In the genomic region with DNA sequence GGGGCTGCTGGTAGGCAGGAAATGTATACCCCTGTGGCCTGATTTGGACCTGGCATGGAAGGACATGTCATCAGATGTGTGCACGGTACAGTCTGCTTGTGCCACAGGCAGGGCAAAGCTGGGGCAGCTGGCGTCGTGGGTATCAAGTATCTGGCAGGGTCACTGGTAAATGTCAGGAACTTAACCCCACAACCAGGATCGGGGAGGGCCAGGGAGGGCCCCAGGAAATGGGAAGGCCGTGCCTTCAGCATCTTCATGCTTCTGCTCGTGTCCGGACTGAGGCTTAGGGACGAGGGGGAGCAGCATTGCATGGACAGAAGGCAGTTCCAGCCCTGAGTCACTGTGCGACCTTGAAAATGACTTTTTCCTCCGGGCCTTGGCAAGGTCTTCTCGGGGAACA, we compare ENCODE assay signal across 11 mouse cellular contexts. TPM values are rescaled to one million over a fixed set of nuclear protein-coding genes. Genes with fewer than 3 reads are reported as not detected.
A peak's percentile ranks its signal among the peaks of the same experiment; 100 is the strongest.
DNase-seq lines count a peak whose midpoint lies in the region; ATAC-seq and TF ChIP-seq lines count a peak whose summit lies in the region.
"Had no signal": no experiment of that assay in that cellular context is flagged by ENCODE, and none has a peak within 500 bp of the region (broad histone marks: within the 10 kb centered on the region; RNA-seq: fewer than 3 reads in every experiment).

No protein-coding gene starts in this region.

- H3K4me2 ChIP-seq in kidney, embryonic 15.5 days, result peak overlapping the region; percentile 44
- peak overlapping the region; percentile 66 for H3K4me2 ChIP-seq in myocyte (ENCODE audit: low read depth)
- H3K4me2 ChIP-seq: forebrain, embryonic 15.5 days; limb, embryonic 15.5 days; midbrain, embryonic 12.5 days had no signal

- no peak for DNase-seq in kidney, adult 18-20 months
- peak; percentile 59 for DNase-seq in adrenal gland, postnatal 25 days
- peak; percentile 58 to 61 for DNase-seq in heart, adult 2 months
- no peak for DNase-seq in left cerebral cortex, postnatal 14 days (ENCODE audit: low spot score in 2 of 2)
- DNase-seq in embryo, embryonic 10 days (ENCODE audit: low spot score), result no peak
- DNase-seq: kidney, adult 8-10 months had no signal

- TF ChIP-seq CTCF in heart, adult 2 months (IDR thresholded peaks at IDR 0.05), result no peak

- WGBS in kidney, embryonic 15.5 days, result 45% methylated on average over 11 of the region's 11 CpGs
- 12% methylated on average over 11 of the region's 11 CpGs for WGBS in heart, adult 2 months

- peaks cover under 1% of the 10 kb centered on the region; the same call in 1 of the 2 replicates for H3K36me3 ChIP-seq in kidney, embryonic 15.5 days
- H3K36me3 ChIP-seq in heart, adult 2 months (ENCODE audit: control insufficient read depth, insufficient read depth, low read length), result peaks cover 1% of the 10 kb centered on the region; the same call in 1 of the 2 replicates
- H3K36me3 ChIP-seq in myocyte (ENCODE audit: control insufficient read depth, insufficient read depth), result no peaks in the 10 kb centered on the region
- H3K36me3 ChIP-seq: forebrain, embryonic 15.5 days; midbrain, embryonic 12.5 days had no signal

- no peaks in the 10 kb centered on the region for H3K27me3 ChIP-seq in kidney, embryonic 15.5 days
- H3K27me3 ChIP-seq in heart, adult 2 months (ENCODE audit: control insufficient read depth, insufficient read depth, low read length), result no peaks in the 10 kb centered on the region
- no peaks in the 10 kb centered on the region for H3K27me3 ChIP-seq in myocyte (ENCODE audit: control insufficient read depth, insufficient read depth, insufficient read length)
- H3K27me3 ChIP-seq: forebrain, embryonic 15.5 days; limb, embryonic 15.5 days had no signal

- 0 out of 2 replicates have a peak, but pooled peaks cover 1% of the 10 kb centered on the region for H3K79me2 ChIP-seq in heart, adult 2 months (replicated peaks; ENCODE audit: control insufficient read depth, insufficient read depth, low read length)
- H3K79me2 ChIP-seq in myocyte (ENCODE audit: control insufficient read depth, insufficient read depth), result no peaks in the 10 kb centered on the region

- peak overlapping the region; percentile 5 for H3K4me3 ChIP-seq in kidney, embryonic 15.5 days (replicated peaks)
- peak overlapping the region; percentile 62 for H3K4me3 ChIP-seq in heart, adult 2 months
- H3K4me3 ChIP-seq in myocyte, result peak overlapping the region; percentile 17
- H3K4me3 ChIP-seq: forebrain, embryonic 15.5 days; limb, embryonic 15.5 days; midbrain, embryonic 12.5 days had no signal

- H3K27ac ChIP-seq in kidney, embryonic 15.5 days, result peak overlapping the region; percentile 87
- H3K27ac ChIP-seq in heart, adult 2 months, result peak overlapping the region; percentile 92
- H3K27ac ChIP-seq: forebrain, embryonic 15.5 days had no signal

- peaks cover 65% of the 10 kb centered on the region for H3K4me1 ChIP-seq in kidney, embryonic 15.5 days
- peaks cover 17% of the 10 kb centered on the region for H3K4me1 ChIP-seq in heart, adult 2 months (ENCODE audit: control insufficient read depth, insufficient read depth, low read length)

- no peak; the same call in 1 of the 2 replicates for TF ChIP-seq POLR2A in heart, adult 2 months (IDR thresholded peaks at IDR 0.05; ENCODE audit: insufficient read depth, low read depth, low read length)
- peak; percentile 45 for TF ChIP-seq POLR2A in myocyte (IDR thresholded peaks at IDR 0.05; ENCODE audit: insufficient read length, low read depth)

- peak overlapping the region; percentile 21 for H3K9ac ChIP-seq in kidney, embryonic 15.5 days
- peak overlapping the region; percentile 60 for H3K9ac ChIP-seq in heart, adult 2 months (ENCODE audit: low read depth, low read length)
- H3K9ac ChIP-seq: forebrain, embryonic 15.5 days; midbrain, embryonic 12.5 days had no signal

- H3K9me3 ChIP-seq in kidney, embryonic 15.5 days (replicated peaks), result no peaks in the 10 kb centered on the region
- H3K9me3 ChIP-seq: forebrain, embryonic 15.5 days; limb, embryonic 15.5 days; midbrain, embryonic 12.5 days had no signal

- intact Hi-C loops in heart, adult 2 months (cut with DNase I), result no loop called here
- intact Hi-C loops in left cerebral cortex, postnatal 14 days (cut with DNase I), result no loop called here

- H3ac ChIP-seq in myocyte (ENCODE audit: control insufficient read depth, insufficient read length), result no peak overlapping the region

- no peak for ATAC-seq in kidney, embryonic 15.5 days (replicated peaks; ENCODE audit: low FRiP score)
- ATAC-seq: forebrain, embryonic 15.5 days had no signal

- TF ChIP-seq EP300 in heart, adult 2 months (IDR thresholded peaks at IDR 0.05; ENCODE audit: insufficient read depth, low read depth, low read length), result 0 out of 2 replicates have a peak, but pooled peaks have one; percentile 49

TF ChIP-seq in myocyte, 11 proteins besides CTCF, POLR2A, EP300 and RAD21:
- TF ChIP-seq TCF12 (IDR thresholded peaks at IDR 0.05; ENCODE audit: insufficient read depth, poor library complexity, severe bottlenecking) (no peak), MYOG (IDR thresholded peaks at IDR 0.05; ENCODE audit: control insufficient read depth in 1 of 3, insufficient read depth in 1 of 3, insufficient read length in 2 of 3, low read depth in 2 of 3) (peak; percentile 71 to 94 (median 72)), POLR2AphosphoS2 (IDR thresholded peaks at IDR 0.05; ENCODE audit: insufficient read length, low read depth) (peak; percentile 35), MYOD1 (IDR thresholded peaks at IDR 0.05; ENCODE audit: control insufficient read depth in 1 of 3, insufficient read length in 2 of 3, low read depth in 2 of 3) (peak; percentile 27 to 96 (median 61)), TCF3 (IDR thresholded peaks at IDR 0.05; ENCODE audit: insufficient read length, low read depth) (peak; percentile 40), E2F4 (IDR thresholded peaks at IDR 0.05; ENCODE audit: insufficient read depth) (no peak), SRF (IDR thresholded peaks at IDR 0.05; ENCODE audit: control insufficient read depth, insufficient read length, low read depth) (peak; percentile 45)
TF ChIP-seq in myocyte: peak in this region for 5.

RNA-seq across cellular contexts. Expression of gene Pygm, which starts 0.8 kb away (rescaled TPM):
- 28.2 and 30.4 TPM in 2 replicates for polyA plus RNA-seq in kidney, embryonic 15.5 days (2015; fragmentation: Nextera tagmentation; extraction: Ambion mirVana)
- total RNA-seq in adrenal gland, postnatal 25 days (2021), result 61.6 and 85.9 TPM in 2 replicates
- 1,000 to 10,000 TPM; 1,101 to 1,298 TPM for total RNA-seq in heart, adult 2 months (2021)
- 1,120 and 1,632 TPM in 2 replicates for polyA plus RNA-seq in heart, adult 2 months (2012; rRNA removed)
- polyA plus RNA-seq in myocyte (2012; fragmentation: generic; extraction: Trizol), result 232 TPM
- total RNA-seq in left cerebral cortex, postnatal 14 days (2021), result 10 to 100 TPM; 20.6 to 31.9 TPM

RNA-seq across cellular contexts. Expression of gene Rasgrp2, which starts 14.2 kb away (rescaled TPM):
- polyA plus RNA-seq in kidney, embryonic 15.5 days (2015; fragmentation: Nextera tagmentation; extraction: Ambion mirVana), result 89.5 and 97.6 TPM in 2 replicates
- total RNA-seq in adrenal gland, postnatal 25 days (2021), result 37.6 and 39.5 TPM in 2 replicates
- 10 to 100 TPM; 43.3 to 48.0 TPM for total RNA-seq in heart, adult 2 months (2021)
- 90.1 and 97.2 TPM in 2 replicates for polyA plus RNA-seq in heart, adult 2 months (2012; rRNA removed)
- polyA plus RNA-seq in myocyte (2012; fragmentation: generic; extraction: Trizol), result 8.0 TPM
- total RNA-seq in left cerebral cortex, postnatal 14 days (2021), result 10 to 100 TPM; 83.3 to 87.2 TPM

RNA-seq across cellular contexts. Expression of gene Sf1, which starts 21.5 kb away (rescaled TPM):
- 155 and 165 TPM in 2 replicates for polyA plus RNA-seq in kidney, embryonic 15.5 days (2015; fragmentation: Nextera tagmentation; extraction: Ambion mirVana)
- total RNA-seq in adrenal gland, postnatal 25 days (2021), result 211 and 245 TPM in 2 replicates
- total RNA-seq in heart, adult 2 months (2021), result 100 to 1,000 TPM in 1 of 2 experiments, 10 to 100 TPM in 1; 93.0 to 103 TPM
- polyA plus RNA-seq in heart, adult 2 months (2012; rRNA removed), result 51.7 and 58.5 TPM in 2 replicates
- polyA plus RNA-seq in myocyte (2012; fragmentation: generic; extraction: Trizol), result 131 TPM
- 100 to 1,000 TPM; 185 to 186 TPM for total RNA-seq in left cerebral cortex, postnatal 14 days (2021)

RNA-seq across cellular contexts. Expression of gene Nrxn2, which starts 33.6 kb away (rescaled TPM):
- polyA plus RNA-seq in kidney, embryonic 15.5 days (2015; fragmentation: Nextera tagmentation; extraction: Ambion mirVana), result 6.3 TPM in 2 replicates
- total RNA-seq in adrenal gland, postnatal 25 days (2021), result 11.1 and 12.7 TPM in 2 replicates
- total RNA-seq in heart, adult 2 months (2021), result 1 to 10 TPM; 4.5 to 5.2 TPM
- 3.4 TPM in 2 replicates for polyA plus RNA-seq in heart, adult 2 months (2012; rRNA removed)
- 0.01 TPM for polyA plus RNA-seq in myocyte (2012; fragmentation: generic; extraction: Trizol)
- total RNA-seq in left cerebral cortex, postnatal 14 days (2021), result 100 to 1,000 TPM; 700 to 756 TPM

RNA-seq across cellular contexts. Expression of gene Map4k2, which starts 44.0 kb away (rescaled TPM):
- polyA plus RNA-seq in kidney, embryonic 15.5 days (2015; fragmentation: Nextera tagmentation; extraction: Ambion mirVana), result 18.7 and 21.9 TPM in 2 replicates
- 44.7 and 56.3 TPM in 2 replicates for total RNA-seq in adrenal gland, postnatal 25 days (2021)
- total RNA-seq in heart, adult 2 months (2021), result 10 to 100 TPM; 36.1 to 38.4 TPM
- polyA plus RNA-seq in heart, adult 2 months (2012; rRNA removed), result 88.9 and 107 TPM in 2 replicates
- 10.0 TPM for polyA plus RNA-seq in myocyte (2012; fragmentation: generic; extraction: Trizol)
- total RNA-seq in left cerebral cortex, postnatal 14 days (2021), result 10 to 100 TPM; 60.0 to 75.9 TPM

Comparison
In these comparisons a context has a peak if more than half of its experiments do, and no peak if none do; other contexts are left out.
1. H3K4me3 ChIP-seq: peak in every context shown above with its lines; median percentile 62 in heart, adult 2 months; 17 in myocyte; 5 in kidney, embryonic 15.5 days.
2. DNase-seq: peak in adrenal gland, postnatal 25 days (single experiment) and heart, adult 2 months (2 of 2); none in kidney, adult 18-20 months (single experiment), left cerebral cortex, postnatal 14 days (0 of 2) and embryo, embryonic 10 days (single experiment).
3. RNA of gene Pygm, which starts 0.8 kb away (total RNA-seq): 1,101 to 1,298 TPM in heart, adult 2 months; 61.6 to 85.9 TPM in adrenal gland, postnatal 25 days and 20.6 to 31.9 TPM in left cerebral cortex, postnatal 14 days; every median in the first group is over 10 times any median in the second.